Mouse (Mus musculus) CH12.LX (cell line): Measurements from ENCODE around the gene Lhx2.

Source experiments
- BHLHE40 ChIP-seq: IDR thresholded peaks from 2 replicates; pipeline ENCODE4 v1.6.1; 2011; ENCODE audit warnings: mild to moderate bottlenecking, low read depth, low read length, improper control_type of control experiment
- CHD1 ChIP-seq: IDR thresholded peaks from 2 replicates; pipeline ENCODE4 v1.6.1; 2012; ENCODE audit warnings: low read depth, low read length, improper control_type of control experiment, inconsistent platforms
- CTCF ChIP-seq, 2 experiments: IDR thresholded peaks in 1 of 2; conservative IDR thresholded peaks in 1 of 2; 2 replicates each; pipeline ENCODE4 v1.5.1; 2011 to 2012; ENCODE audit warnings: low read depth in 2 of 2, low read length in 2 of 2, improper control_type of control experiment in 1 of 2, inconsistent platforms in 1 of 2, mild to moderate bottlenecking in 1 of 2, moderate library complexity in 1 of 2
- EP300 ChIP-seq: IDR thresholded peaks from 2 replicates; pipeline ENCODE4 v1.6.1; 2011; ENCODE audit warnings: low read length, improper control_type of control experiment
- HCFC1 ChIP-seq: IDR thresholded peaks from 2 replicates; pipeline ENCODE4 v1.6.1; 2012; ENCODE audit warnings: low read depth, mild to moderate bottlenecking, inconsistent platforms, low read length, improper control_type of control experiment
- MAX ChIP-seq: IDR thresholded peaks from 2 replicates; pipeline ENCODE4 v1.6.1; 2011; ENCODE audit warnings: low read length, improper control_type of control experiment
- MEF2A ChIP-seq: IDR thresholded peaks from 2 replicates; pipeline ENCODE4 v1.6.1; 2014; ENCODE audit warnings: low read depth, mild to moderate bottlenecking, inconsistent platforms, low read length, improper control_type of control experiment, borderline replicate concordance
- RAD21 ChIP-seq: IDR thresholded peaks from 2 replicates; pipeline ENCODE4 v1.6.1; 2011; ENCODE audit warnings: low read depth, mild to moderate bottlenecking, low read length, improper control_type of control experiment, moderate library complexity
- RCOR1 ChIP-seq: conservative IDR thresholded peaks from 2 replicates; pipeline ENCODE4 v1.6.1; 2012; ENCODE audit warnings: low read depth, mild to moderate bottlenecking, inconsistent platforms, low read length, improper control_type of control experiment
- TCF12 ChIP-seq: IDR thresholded peaks from 2 replicates; pipeline ENCODE4 v1.6.1; 2014; ENCODE audit warnings: low read depth, mild to moderate bottlenecking, inconsistent platforms, low read length, improper control_type of control experiment
- ZC3H11A ChIP-seq: IDR thresholded peaks from 2 replicates; pipeline ENCODE4 v1.6.1; 2012; ENCODE audit warnings: low read depth, mild to moderate bottlenecking, inconsistent platforms, low read length, improper control_type of control experiment

GRCm38 (mm10) chr2:38368746-38369330 is 29.8 kb downstream of the Lhx2 start:
- TF ChIP-seq BHLHE40 (no peak), CHD1 (no peak), HCFC1 (no peak), RCOR1 (no peak), MEF2A (no peak), CTCF (conservative IDR thresholded peaks at IDR 0.05 in 1 of 2, IDR thresholded peaks at IDR 0.05 in 1 of 2; ENCODE audit: low read depth in 2 of 2, low read length in 2 of 2) (no peak), MAX (no peak), TCF12 (no peak), ZC3H11A (no peak), EP300 (no peak), RAD21 (no peak)
